Mouse (Mus musculus) lung, adult 2 months (tissue): ENCODE results near the gene Casq1. TPM values are rescaled to one million over a fixed set of nuclear protein-coding genes. Genes with fewer than 3 reads are reported as not detected.

Source experiments
- DNase-seq: peaks from one replicate; pipeline ENCODE4 v3.0.0; 2022
- H3K4me1 ChIP-seq: fragments of 200-500 bp; 2 replicates; pipeline ENCODE4 v1.6.1; 2011; ENCODE audit warnings: low read length; ENCODE audit not compliant: control insufficient read depth, insufficient read depth
- H3K4me3 ChIP-seq: fragments of 200-500 bp; replicated peaks from 2 replicates; pipeline ENCODE3; 2011; ENCODE audit warnings: low read depth, mild to moderate bottlenecking, control low read depth, low read length; ENCODE audit errors: extremely low read depth
- CTCF ChIP-seq: fragments of 200-500 bp; IDR thresholded peaks from 2 replicates; pipeline ENCODE4 v1.5.1; 2011; ENCODE audit warnings: mild to moderate bottlenecking, low read length, control low read depth; ENCODE audit not compliant: insufficient read depth
- POLR2A ChIP-seq: fragments of 200-500 bp; IDR thresholded peaks from 2 replicates; pipeline ENCODE4 v1.6.1; 2011; ENCODE audit warnings: low read depth, mild to moderate bottlenecking, control low read depth, low read length, borderline replicate concordance; ENCODE audit errors: extremely low read depth
- WGBS: fragments of 180-500 bp; shearing (Covaris S2); methylation state at CpG from one replicate; pipeline ENCODE4 v1.1.7; 2018; 5-methylcytosine and 5-hydroxymethylcytosine counted together
- polyA plus RNA-seq: library from polyadenylated mRNA; depleted of rRNA; stranded (reverse); fragments of >200 nt; gene quantifications from 2 replicates; pipeline ENCODE4 v1.2.3, GENCODE M21; 2012

Casq1 gene
- polyA plus RNA-seq, 1 experiment: 49.0 TPM

DNA sequence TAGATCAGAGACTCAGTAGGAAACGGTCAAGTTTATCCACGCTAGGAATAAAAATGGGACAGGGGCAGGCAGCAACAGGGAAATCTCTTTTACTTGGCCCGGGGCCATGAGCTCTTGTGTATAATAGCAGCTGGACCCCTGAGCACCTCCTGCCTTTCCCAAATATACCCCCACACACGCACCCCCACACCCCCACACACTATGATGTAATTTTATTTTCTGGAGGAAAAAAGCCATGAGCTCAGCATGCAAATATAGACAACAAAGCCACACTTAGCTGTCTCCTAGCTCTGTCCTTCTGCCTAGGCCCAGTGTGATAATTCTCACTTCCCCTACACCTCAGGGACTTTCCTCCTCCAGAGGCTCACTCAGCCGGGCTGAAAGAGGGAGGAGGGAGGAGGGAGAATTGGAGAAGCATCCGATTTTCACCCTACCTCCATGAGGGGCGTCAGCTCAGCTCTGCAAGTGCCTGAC, 12.5 kb downstream of the Casq1 start:
- Histone ChIP-seq H3K4me3 (no peak overlapping the region), H3K4me1 (peaks cover 23% of the 10 kb centered on the region)
- 19% methylated on average over 7 of the region's 7 CpGs for WGBS
- no peak for DNase-seq
- no peak for TF ChIP-seq POLR2A
- TF ChIP-seq CTCF: no peak

GRCm38 (mm10) chr1:172206141-172206917, 13.3 kb downstream of the Casq1 start, which contains the start of gene Pea15a:
TSS of gene Pea15a (minus strand) at chr1:172206804.
- no peak; the same call in 1 of the 2 replicates for TF ChIP-seq POLR2A
- no peak for TF ChIP-seq CTCF
- under 1% methylated on average over 38 of the region's 40 CpGs for WGBS
- peak; percentile 84 for DNase-seq
- peaks cover 26% of the 10 kb centered on the region for H3K4me1 ChIP-seq
- H3K4me3 ChIP-seq: peak within 1 kb of the TSS; percentile 90

- TF ChIP-seq CTCF: no peak
- TF ChIP-seq POLR2A: no peak
- no peak for DNase-seq
- Histone ChIP-seq H3K4me1 (peaks cover 26% of the 10 kb centered on the region), H3K4me3 (peak overlapping the region; percentile 90)
- 8% methylated on average over 3 of the region's 3 CpGs for WGBS
Observed at GRCm38 (mm10) chr1:172205741-172206087, 14.0 kb downstream of the Casq1 start.

- Histone ChIP-seq H3K4me3 (peak overlapping the region; percentile 25), H3K4me1 (peaks cover 26% of the 10 kb centered on the region)
- WGBS: 39% methylated on average over 15 of the region's 15 CpGs
- TF ChIP-seq POLR2A: no peak
- TF ChIP-seq CTCF: no peak
- DNase-seq: no peak
Observed at GRCm38 (mm10) chr1:172204814-172205740, 14.6 kb downstream of the Casq1 start.

- H3K4me3 ChIP-seq: no peak overlapping the region
- 41% methylated on average over 9 of the region's 9 CpGs for WGBS
- peaks cover 26% of the 10 kb centered on the region for H3K4me1 ChIP-seq
- TF ChIP-seq CTCF: no peak
- no peak for TF ChIP-seq POLR2A
- DNase-seq: no peak
Observed at GRCm38 (mm10) chr1:172204033-172204813, 15.4 kb downstream of the Casq1 start.

GRCm38 (mm10) chr1:172203566-172203965, 16.1 kb downstream of the Casq1 start:
- Histone ChIP-seq H3K4me3 (no peak overlapping the region), H3K4me1 (peaks cover 26% of the 10 kb centered on the region)
- no peak for DNase-seq
- 22% methylated on average over 4 of the region's 4 CpGs for WGBS
- no peak for TF ChIP-seq POLR2A
- TF ChIP-seq CTCF: no peak

- DNase-seq: no peak
- Histone ChIP-seq H3K4me1 (peaks cover 26% of the 10 kb centered on the region), H3K4me3 (no peak overlapping the region)
- 33% methylated on average over 2 of the region's 2 CpGs for WGBS
- no peak for TF ChIP-seq CTCF
- no peak for TF ChIP-seq POLR2A
Observed at GRCm38 (mm10) chr1:172202894-172203522, 16.7 kb downstream of the Casq1 start.

DNA sequence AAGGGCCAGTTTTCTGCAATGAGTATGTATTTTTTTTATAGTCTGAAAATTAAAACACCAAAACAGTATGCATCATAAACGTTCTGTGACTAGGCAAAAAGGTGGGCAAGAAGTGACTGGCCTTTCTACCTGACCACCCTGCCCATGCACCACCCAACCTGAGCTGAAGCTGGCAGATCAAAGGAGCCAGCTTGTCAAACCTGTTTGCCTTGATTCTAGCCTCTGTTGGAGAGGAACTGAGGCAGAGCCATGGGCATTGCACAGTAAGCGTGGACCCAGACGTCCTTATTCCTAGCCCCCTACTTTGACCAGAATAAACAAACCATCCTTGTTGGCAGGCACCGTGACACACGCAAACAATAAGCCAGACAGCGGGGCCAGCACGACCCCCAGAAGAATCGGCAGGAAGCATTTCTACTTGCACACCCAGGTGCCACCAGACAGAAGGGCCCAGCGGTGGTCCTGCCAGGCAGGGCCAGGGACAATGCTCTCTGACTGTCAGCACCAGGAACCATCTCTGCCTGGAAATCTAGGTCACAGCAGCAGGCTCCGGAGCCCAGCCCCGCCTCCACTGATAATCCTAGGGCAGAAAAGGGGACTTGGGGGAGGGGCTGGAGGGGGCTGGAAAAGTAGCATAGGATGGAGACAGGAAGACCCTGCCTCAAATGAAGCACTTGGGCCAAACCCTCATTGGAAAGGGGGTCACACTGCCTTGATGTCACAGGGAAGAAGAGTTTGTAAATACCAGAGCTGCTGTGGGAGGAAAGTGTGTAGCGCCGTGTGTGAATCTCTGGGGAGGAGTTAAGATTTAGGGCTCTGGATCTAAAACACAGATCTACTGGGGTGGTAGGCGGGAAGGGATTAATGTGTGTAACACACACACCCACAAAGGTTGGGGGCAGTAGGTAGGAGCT, 17.4 kb downstream of the Casq1 start:
- no peak for TF ChIP-seq POLR2A
- no peak for TF ChIP-seq CTCF

More for the DNA sequence above, 17.4 kb downstream of the Casq1 start:
- Histone ChIP-seq H3K4me3 (no peak overlapping the region), H3K4me1 (peaks cover 26% of the 10 kb centered on the region)
- no peak for DNase-seq
- 29% methylated on average over 14 of the region's 14 CpGs for WGBS
